Mouse (Mus musculus): ENCODE data around the gene Gfpt1.
A peak's percentile ranks its signal among the peaks of the same experiment; 100 is the strongest.
"Not testable (repeated sequence)": the region's sequence is repeated elsewhere in the genome, so short reads cannot be mapped to it uniquely, and the experiment has no call there.

Gfpt1 gene

GRCm38 (mm10) chr6:87042337-87043130 lies at the start of gene Gfpt1:
TSS of gene Gfpt1 (plus strand) at chr6:87042846.
- peak; percentile 93 for DNase-seq

DNA sequence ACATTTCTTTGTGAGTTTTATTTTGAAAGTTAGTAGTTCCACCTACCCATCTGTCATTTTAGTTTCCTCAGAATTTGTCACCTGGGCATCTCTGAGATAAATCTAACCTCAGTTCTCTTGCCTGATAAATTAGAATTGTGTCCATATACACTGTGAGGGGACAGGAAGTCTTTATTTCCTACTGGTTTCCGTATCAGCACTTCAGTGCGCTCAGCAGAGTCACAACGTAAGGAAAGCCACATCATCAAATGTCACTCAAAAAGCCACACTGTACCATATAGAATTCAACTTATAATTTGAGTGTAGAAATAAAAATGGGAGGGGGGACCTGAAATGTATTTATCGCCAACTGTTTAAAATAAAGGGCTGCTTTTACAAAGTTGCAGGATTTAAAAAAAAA lies 48.4 kb upstream of the Gfpt1 start:
- no peak for DNase-seq

- DNase-seq = peak; percentile 49
Measured at GRCm38 (mm10) chr6:86996629-86997307, 45.9 kb upstream of the Gfpt1 start.

DNA sequence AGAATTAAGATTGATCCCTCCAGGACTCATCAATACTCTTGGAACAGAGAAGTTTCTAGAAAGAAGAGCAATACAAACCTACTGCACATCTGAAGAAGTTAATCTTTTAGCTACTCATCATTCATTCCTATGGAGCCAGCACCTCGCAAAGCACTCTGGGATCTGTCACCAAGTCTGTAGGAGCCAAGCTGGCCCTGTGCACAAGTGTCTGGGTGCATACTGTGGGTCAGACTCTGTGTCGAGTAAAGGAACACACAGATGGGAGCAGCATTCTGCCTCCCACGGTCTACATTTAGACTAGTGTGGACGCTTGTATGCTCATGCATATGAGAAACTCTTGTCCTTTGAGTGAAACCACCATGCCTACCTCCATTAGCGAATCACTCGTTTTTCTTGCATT lies 45.3 kb upstream of the Gfpt1 start:
- DNase-seq = no peak

DNA sequence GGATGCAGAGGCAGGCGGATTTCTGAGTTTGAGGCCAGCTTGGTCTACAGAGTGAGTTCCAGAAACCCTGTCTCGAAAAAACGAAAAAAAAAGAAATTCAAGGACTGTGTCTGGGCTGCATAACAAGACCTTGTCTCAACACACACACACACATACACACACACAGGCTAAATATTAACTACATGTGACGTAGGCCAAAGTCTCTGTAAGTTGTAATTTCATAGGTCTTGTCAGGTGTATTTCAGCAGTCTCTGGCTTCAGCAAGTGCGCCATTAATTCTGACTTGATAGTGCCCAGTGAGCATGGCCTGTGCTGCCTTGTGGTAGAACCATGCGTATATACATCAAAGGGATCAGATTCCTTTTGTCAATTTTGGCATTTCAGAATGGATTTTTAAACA lies 40.7 kb upstream of the Gfpt1 start:
- no peak for DNase-seq

DNA sequence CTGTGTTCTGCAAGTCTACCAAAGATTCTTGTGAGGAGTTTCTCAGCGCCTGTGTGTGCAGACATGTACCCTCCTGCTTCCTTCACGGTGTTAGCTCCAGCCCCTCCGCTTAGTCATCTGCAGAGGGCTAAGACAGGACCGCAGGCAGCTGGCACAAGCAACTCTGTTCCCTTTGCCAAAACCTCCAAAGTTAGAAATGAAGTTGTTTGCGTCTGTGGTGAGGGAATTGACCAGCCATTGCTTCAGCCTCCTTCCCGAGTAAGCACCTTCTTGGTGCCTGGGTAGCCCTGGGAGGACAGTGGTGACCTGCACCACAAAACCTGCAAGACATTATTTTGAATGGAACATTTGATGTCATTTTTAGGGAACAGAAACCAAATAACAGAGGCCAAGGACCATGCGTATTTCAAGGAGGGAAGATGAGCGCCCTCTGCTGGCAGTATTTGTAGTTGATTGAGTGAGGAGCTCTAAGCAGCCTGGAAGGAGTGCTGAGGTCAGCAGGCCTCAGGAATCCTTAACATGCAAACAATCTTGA lies 40.1 kb upstream of the Gfpt1 start:
- peak; percentile 82 for DNase-seq

GRCm38 (mm10) chr6:87004099-87004498 lies 38.5 kb upstream of the Gfpt1 start:
- DNase-seq = no peak

DNA sequence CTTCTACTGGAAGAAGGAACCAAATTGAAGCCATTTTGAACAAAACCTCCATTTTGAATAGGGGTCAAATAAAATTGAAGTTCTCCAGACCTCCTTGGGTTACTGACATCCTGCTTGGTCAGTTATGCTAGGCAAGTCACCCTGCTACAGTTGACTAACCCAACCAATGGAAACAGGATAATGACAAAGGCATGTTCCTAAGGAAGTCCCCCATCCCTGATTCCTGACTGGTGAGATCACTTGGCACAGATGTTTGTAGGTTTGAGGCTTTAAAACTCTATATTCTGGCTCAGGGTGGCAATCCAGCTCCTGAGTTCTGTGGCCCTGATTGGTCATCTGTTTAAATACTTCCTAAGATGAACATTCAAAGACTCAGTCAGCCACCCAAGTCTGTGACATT lies 37.1 kb upstream of the Gfpt1 start:
- no peak for DNase-seq

DNA sequence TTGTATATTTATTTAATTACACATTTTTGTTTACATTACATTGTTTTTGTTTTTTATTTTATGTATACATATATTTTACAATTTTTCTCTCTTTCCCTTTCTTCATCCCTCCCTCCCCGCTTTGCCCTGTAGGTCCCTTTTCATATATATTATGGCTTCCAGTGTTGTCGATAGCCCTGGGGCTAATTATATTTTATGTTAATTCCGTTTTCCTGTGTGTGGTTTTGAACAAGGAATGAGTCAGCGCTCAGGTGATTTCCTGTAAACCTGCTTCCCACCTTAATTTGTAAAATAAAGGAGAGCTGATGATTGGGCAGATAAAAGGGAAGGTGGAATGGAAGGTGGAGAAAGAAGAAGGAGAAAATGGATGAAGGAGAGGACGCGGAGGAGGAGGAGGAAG lies 33.8 kb upstream of the Gfpt1 start, which contains the start of gene Nfu1:
Gene Nfu1 (plus strand): TSS at position 350 of the 400 bp plus-strand sequence.
- DNase-seq = no peak

GRCm38 (mm10) chr6:87009692-87010328 lies 32.8 kb upstream of the Gfpt1 start:
- peak; percentile 95 for DNase-seq

GRCm38 (mm10) chr6:87016916-87017315 lies 25.7 kb upstream of the Gfpt1 start:
- DNase-seq = peak; percentile 33

- DNase-seq = no peak
Measured at GRCm38 (mm10) chr6:87018874-87019273, 23.8 kb upstream of the Gfpt1 start.

DNA sequence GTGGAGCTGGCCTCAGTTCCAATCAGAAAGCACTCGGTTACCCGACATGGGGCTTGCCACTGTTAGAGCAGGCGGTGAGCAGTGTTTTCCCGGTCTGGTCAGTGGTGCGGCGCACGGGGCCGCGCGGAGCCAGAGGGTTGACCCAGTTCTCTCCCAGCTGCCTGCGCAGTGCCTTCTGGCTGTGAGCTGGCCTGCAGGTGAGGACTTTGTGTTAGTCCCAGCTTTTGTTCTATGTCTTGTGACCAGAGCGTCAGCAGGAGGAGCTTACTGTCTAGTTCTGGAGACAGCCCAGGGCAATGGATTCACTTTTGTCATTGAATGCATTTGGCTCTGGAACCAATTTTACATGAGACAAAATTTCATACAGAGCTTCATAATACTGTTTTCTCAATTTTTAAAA lies 20.9 kb upstream of the Gfpt1 start:
- no peak for DNase-seq

GRCm38 (mm10) chr6:87026980-87027379 lies 15.7 kb upstream of the Gfpt1 start:
- no peak for DNase-seq

DNA sequence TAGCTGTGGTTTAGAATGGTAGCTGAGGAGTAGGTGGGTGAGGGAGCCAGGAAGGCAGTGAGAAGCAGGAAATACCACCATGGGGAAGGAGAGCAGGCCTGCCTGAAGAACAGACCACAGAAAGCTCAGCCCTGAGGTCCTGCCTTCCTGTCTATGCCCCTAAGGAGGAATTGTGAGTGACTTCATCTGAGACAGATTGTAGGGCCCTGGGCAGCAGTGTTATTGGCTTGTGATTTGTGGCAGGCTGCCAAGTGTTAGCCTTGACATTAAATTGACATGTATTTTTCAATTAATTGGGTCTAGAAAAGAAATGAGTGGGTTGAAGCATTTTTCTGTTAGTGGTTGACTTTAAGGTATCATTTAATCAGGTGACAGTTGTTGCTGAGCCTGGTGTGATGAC lies 13.8 kb upstream of the Gfpt1 start:
- DNase-seq = no peak

DNA sequence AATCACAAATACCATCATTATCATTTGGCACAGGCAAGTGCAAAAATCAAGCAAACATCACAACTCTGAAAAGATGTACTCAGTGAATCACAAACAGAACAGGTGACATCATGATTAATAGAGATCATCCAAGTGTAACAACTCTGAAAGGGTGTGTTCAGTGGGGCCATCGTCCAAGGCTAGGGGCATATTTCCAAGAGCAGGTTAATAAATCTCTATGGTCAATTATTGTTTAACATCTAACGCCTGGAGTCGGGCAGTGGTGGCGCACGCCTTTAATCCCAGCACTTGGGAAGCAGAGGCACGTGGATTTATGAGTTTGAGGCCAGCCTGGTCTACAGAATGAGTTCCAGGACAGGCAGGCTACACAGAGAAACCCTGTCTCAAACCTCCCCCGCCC lies 11.3 kb upstream of the Gfpt1 start:
- DNase-seq = not testable (repeated sequence)

- no peak for DNase-seq
Measured at GRCm38 (mm10) chr6:87032401-87032800, 10.2 kb upstream of the Gfpt1 start.

DNA sequence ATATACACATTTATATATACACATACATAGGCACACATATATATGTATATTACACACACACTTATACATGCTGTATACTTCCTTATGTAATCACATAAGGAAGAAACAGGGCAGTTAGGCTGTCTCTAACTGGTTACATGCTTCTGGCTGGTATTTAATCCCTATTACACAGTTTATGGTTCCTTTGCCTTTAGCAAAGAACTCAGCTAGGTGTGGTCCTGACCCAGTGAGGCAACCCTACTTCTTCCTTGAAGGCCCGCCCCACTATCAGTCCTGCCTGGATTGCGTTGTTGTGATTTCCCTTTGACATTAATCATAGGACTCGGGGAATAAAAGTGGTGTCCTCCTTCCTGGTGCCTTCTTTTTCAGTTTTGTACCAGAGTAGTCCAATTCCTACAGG lies 8.3 kb upstream of the Gfpt1 start:
- DNase-seq = no peak

GRCm38 (mm10) chr6:87037826-87038620 lies 4.6 kb upstream of the Gfpt1 start:
- no peak for DNase-seq

DNA sequence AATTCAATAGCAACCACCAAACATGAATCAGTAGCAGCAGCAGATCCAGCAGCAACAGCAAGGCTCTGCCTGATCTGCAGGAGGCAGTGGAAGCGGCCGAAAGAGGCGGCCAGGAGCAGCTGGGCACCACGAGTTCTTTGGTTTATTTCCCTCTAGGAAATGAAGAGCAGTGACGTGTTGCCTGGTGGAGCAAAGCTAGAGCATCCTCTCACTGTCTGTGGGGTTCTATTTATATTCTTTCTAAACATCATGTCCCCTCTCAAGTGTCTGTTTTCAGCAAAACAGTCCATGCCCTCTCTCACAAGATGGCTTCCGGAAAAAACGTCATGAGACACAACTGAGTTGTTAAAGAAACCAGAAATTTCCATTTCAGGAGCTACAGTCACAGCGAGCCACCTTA lies 3.5 kb upstream of the Gfpt1 start:
- no peak for DNase-seq

DNA sequence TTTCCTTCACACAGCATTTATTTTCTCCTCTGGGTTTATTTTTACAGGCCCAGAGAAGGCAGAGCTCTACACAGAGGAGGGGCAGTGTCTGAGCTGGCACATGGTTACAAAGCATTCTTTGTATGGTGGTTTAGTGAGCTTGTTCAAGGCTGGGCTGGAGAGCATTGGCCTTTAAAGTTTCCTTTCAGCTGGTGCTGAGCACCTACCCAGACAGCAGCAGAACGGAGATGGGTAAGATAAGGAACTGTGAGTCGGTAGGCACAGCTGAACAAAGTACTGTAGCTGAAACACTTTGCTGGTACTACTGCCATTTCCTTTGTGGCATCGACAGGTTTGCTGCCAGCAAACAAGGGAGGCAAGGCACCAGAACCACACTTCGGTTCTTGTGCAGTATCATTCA lies 1.7 kb upstream of the Gfpt1 start:
- no peak for DNase-seq

DNA sequence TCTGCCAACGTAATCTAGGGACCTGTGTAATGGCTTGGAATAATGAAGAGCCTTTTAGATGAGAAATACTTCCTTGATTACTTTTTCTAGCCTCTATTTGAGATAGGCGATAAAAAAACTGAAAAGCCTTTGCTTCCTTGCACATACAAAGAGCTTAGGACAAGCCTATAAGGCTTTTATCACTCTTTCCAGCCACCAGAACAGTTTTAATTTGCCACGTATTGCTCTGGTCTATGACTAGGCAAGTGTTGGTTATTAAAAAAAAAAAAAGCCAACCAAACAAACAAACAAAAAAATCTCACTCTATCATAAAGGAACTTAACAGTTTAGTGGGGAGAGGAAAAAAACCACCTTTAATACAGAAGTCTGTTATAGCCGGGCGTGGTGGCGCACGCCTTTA lies 1.2 kb upstream of the Gfpt1 start:
- no peak for DNase-seq

GRCm38 (mm10) chr6:87042004-87042336 lies 676 bp upstream of the Gfpt1 start:
- no peak for DNase-seq
